Mouse (Mus musculus) 3T3-L1 (cell line): Measurements from ENCODE around the gene Gmds.

ENCODE experiments used
- DNase-seq: peaks from one replicate; pipeline ENCODE4 v3.0.0-alpha.2; 2015; ENCODE audit warnings: low read depth, low spot score

Gene Gmds

GRCm38 (mm10) chr13:31812701-31813100, 525.8 kb downstream of the Gmds start:
- DNase-seq = no peak

DNA sequence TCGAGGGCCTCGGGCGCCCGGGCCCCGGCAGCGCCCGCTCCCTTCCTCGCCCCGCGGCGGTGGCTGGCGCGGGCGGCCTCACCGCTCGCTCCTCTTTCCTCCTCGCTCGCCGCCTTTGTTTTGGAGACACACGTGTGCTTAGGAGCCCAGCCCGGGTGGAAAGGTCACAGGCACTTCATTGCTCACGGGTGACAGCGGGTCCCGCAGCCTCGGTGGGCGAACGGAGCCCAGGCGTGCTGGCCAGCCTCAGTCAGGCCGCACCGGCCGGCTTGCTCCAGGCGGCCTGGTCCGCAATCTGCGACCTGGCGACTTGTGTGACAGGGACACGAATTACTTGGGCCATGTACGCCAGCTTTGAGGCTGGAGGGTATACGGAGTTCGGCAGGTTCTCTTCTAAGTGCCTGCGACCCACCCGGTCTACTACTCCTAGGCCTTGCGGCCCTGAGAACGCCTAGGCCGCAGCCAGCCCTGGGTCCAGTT, 527.0 kb downstream of the Gmds start:
- DNase-seq = no peak

- no peak for DNase-seq
Observed at GRCm38 (mm10) chr13:31810693-31811541, 527.6 kb downstream of the Gmds start.

- no peak for DNase-seq
Observed at GRCm38 (mm10) chr13:31810375-31810692, 528.2 kb downstream of the Gmds start.

- peak; percentile 45 for DNase-seq
Observed at GRCm38 (mm10) chr13:31809701-31810100, 528.8 kb downstream of the Gmds start.

DNA sequence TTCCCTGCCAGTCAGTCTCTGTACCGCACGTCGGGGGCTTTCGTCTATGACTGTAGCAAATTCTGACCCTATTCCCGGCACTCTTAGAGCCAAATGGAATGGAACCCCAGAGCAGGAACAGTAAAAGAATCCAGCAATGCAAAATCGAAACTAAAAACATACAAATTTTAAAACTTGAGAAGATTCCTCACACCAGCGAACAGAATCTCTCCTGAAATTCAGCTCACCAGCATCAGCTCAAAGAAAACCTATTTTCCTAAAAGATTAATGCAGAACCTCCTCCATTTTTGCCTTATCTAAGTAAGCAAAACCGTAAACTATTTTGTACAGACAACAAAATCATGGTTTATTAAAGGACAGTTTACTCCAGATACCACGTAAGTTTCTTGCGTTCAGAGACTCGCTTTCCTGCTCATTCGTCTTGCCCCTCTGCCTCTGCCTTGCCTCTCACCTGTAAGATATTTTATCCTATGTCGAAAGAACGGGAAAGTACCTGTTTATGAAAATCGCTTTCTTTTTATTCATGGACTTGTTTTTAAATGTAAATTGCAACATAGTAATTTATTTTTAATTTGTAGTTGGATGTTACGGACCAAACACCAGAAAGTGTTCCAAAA, 529.6 kb downstream of the Gmds start:
- DNase-seq = peak; percentile 50

DNA sequence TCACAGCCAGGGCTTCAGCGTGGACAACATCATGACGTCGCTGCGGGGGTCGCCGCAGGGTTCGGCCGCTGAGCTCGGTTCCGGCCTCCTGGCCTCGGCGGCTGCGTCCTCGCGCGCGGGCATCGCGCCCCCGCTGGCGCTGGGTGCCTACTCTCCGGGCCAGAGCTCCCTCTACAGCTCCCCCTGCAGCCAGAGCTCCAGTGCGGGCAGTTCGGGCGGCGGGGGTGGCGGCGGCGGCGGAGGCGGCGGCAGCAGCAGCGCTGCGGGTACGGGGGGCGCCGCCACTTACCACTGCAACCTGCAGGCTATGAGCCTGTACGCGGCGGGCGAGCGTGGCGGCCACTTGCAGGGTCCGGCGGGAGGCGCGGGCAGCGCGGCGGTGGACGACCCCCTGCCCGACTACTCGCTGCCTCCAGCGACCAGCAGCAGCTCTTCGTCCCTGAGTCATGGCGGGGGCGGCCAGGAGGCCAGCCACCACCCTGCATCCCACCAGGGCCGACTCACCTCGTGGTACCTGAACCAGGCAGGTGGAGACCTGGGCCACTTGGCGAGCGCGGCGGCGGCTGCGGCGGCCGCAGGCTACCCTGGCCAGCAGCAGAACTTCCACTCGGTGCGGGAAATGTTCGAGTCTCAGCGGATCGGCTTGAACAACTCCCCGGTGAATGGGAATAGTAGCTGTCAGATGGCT, 530.3 kb downstream of the Gmds start:
- peak; percentile 66 for DNase-seq

- DNase-seq = no peak
Observed at GRCm38 (mm10) chr13:31807736-31808115, 530.8 kb downstream of the Gmds start.

DNA sequence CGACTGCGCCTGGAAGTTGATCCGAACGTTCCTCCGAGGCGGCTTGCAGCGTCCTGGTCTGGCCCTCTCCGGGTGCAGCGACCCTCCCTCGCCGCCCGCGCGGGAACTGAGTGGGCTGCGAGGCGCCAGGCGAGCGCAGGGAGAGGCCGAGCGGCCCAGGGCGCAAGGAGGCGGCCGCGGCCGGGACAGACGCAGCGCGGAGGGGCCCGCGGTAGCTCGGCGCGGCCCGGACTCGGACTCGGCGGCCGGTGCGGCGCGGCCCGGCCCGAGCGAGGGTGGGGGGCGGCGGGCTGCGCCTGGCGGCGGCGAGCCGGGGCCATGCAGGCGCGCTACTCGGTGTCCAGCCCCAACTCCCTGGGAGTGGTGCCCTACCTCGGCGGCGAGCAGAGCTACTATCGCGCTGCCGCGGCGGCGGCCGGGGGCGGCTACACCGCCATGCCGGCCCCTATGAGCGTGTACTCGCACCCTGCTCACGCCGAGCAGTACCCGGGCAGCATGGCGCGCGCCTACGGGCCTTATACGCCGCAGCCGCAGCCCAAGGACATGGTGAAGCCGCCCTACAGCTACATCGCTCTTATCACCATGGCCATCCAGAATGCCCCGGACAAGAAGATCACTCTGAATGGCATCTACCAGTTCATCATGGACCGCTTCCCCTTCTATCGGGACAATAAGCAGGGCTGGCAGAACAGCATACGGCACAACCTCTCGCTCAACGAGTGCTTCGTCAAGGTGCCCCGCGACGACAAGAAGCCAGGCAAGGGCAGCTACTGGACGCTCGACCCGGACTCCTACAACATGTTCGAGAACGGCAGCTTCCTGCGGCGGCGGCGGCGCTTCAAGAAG, 531.4 kb downstream of the Gmds start:
- DNase-seq = peak; percentile 50

DNA sequence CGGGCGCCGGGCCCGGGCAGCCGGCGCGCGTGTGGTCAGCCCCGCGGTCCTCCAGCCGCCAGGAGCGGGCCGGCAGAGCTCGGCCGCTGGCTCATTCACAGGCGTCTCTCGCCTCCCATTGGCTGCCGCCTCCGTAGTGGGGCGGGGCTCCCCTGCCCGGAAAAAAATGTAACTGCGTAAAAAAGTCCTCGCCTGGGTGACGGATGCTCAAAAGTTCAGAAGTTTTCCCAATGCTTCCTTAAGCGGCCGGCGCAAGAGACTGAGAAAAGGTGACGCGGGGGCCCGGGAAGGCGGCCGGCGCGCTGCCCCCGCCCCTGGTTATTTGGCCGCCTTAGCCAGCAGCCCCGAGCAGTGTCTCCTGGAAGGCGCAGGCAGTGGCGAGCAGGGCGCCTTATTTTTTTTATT, 532.1 kb downstream of the Gmds start, which contains the start of gene Foxc1:
Gene Foxc1 (plus strand): TSS at position 206 of the 405 bp plus-strand sequence.
- DNase-seq = peak; percentile 93

DNA sequence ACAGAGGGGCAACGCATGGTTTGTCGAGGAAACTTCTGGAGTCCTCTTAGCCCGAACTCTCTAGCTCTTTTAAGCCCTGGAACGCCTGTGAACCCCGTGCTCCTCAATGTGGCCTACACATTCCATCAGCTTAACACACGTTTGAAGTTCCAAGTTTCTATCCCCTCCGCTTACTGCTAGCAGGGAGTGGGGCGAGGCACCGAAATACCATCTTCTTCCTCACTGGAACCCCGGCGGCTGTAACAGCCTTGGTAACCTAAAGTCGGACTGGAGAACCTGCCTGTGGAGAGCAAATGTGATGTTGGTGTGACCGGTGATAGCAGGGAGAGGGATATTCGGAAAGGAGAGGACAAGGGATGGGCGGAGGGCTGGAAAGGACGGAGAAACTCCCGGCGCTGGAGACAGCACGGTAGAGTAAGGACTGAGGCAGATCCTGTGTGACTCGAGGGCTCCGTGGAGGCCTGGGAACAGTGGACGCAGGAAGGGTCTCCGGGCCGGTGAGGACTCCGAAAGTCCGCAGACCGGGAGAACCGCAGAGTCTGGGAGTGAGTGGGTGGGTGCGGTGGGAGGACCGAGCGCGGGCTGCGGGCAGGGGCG, 532.6 kb downstream of the Gmds start:
- peak; percentile 14 for DNase-seq

- DNase-seq = no peak
Observed at GRCm38 (mm10) chr13:31804571-31804970, 534.0 kb downstream of the Gmds start.

DNA sequence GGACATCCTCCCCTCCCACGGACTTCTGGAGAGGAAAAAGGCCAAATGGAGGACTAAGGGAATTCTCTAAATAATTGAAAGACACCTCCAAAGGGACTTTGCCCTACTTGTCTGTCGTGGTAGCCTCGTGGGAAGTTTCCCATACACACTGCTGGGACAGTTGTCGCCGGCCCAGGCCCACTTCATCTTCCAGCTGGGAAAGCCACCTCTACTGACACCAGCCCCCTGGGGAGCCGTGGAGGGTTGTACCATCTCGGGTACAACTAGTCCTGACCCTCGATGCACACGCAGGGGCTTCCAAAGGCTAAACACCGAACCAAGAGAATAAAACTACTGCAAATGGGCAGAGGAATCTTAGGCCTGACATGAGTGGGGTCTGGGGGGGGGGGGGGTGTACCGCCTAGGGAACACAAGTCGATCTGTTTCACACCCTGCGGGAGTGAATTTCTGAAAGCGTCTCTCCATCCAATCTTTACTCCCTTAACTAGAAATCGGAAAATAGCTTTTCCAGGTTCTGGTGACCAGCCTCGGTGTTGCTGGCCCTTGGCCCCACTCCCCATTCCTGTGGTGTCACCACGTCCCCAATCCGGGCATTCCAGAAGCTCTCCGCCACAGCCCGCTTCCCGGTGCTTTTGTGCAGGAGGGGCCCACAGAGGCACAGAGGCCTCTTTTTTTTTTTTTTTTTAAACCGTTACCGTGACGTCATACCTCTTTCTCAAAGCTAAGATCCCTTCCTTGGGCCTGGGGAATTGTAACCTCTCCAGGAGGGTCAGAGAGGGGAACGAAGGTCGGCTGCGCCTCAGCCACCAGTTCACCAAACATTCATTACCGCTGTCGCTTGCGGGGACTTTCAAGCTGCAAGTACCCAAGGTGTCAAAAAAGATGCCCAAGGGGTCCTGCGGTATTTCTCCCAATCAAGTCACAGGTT, 535.1 kb downstream of the Gmds start:
- DNase-seq = no peak

- DNase-seq = no peak
Observed at GRCm38 (mm10) chr13:31802447-31802846, 536.1 kb downstream of the Gmds start.

GRCm38 (mm10) chr13:31801703-31802305, 536.7 kb downstream of the Gmds start:
- DNase-seq = no peak

DNA sequence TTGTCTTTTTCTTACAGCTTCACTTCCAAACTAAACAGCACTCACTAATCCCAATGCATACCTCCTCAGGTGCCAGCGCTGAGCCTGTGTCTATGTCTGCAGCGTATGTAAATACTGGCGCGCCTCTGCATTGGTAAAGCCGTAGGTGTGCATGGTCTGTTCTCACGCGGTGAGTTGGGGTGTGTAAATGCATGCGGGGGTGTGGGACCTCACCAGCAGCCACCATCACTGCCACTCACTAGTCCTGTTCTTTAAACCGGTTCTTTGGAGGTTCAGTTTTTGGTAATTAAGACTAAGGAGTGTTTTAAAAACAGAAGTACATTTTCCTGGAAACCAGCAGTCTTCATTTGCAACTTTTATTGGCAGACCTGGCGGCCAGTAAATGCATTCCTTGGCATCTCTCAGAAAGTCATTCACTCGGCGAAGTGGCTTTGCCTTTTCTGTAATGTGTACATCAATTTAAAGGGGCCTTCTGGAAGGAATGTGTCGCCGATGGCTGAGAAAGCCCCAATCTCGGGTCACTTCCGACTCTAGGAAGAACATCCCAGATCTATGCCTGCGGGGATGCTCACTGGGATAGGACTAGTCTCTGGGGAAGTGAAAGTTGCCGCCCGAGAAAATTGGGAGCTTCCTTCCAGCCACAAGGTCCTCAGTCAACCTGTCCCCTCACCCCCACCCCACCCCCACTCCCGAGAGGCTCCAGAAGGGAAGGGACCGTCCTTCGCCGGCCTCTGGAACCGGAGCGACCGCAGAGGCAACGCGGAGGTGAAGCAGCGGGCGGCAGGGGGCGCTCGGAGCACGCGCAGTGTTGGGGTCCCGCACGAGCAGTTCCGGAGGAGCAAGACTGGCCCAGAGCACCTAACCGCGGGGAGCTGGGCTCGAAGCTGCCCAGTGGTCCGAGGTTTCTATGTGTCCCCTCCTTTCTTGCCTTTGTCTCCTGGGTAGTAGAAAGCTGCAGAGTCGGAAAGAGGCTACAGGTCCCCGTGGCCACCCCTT, 537.7 kb downstream of the Gmds start:
- DNase-seq = peak; percentile 58

- no peak for DNase-seq
Observed at GRCm38 (mm10) chr13:31798075-31798474, 540.5 kb downstream of the Gmds start.

- no peak for DNase-seq
Observed at GRCm38 (mm10) chr13:31797346-31797745, 541.2 kb downstream of the Gmds start.
